Mouse (Mus musculus): Measurements from ENCODE around the gene Tmem45b.

DNA sequence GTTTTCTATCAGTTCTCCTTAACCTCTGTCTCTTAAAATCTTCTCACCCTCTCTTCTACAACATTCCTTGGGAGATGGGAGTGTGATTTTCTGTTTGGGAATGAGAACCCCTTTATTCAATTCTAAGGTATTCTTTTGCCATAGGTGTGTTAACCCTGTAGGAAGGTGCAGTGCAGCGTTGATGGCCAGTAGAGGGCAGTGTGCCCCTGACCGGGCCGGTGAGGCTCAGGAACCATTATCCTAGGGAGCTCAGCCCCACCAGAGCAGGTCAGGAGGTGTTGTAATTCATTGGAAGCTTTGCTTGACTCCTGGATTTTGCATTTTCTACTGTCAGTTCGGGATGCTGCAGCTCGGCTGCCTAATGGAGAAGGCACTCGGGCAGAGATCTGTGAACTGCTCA is 59.0 kb downstream of the Tmem45b start:
- TF ChIP-seq CTCF (conservative IDR thresholded peaks at IDR 0.05; ENCODE audit: low read length) (peak; percentile 96), NANOG (IDR thresholded peaks at IDR 0.05; ENCODE audit: borderline replicate concordance, low read length) (no peak)

All from E14TG2a.4 (cell line).